Mouse (Mus musculus) MEL (cell line): ENCODE data around the gene Tmem145.

Experiments
- BHLHE40 ChIP-seq: IDR thresholded peaks from 2 replicates; pipeline ENCODE4 v1.6.1; 2012; ENCODE audit warnings: low read depth, mild to moderate bottlenecking, inconsistent platforms, low read length, improper control_type of control experiment, borderline replicate concordance
- CTCF ChIP-seq, 3 experiments: IDR thresholded peaks in 2 of 3; conservative IDR thresholded peaks in 1 of 3; 2 replicates each; pipeline ENCODE4 v1.5.1; 2011 to 2012; ENCODE audit warnings: low read length in 3 of 3, low read depth in 2 of 3, mild to moderate bottlenecking in 2 of 3, improper control_type of control experiment in 1 of 3, inconsistent platforms in 1 of 3, mixed read lengths in 1 of 3, moderate library complexity in 1 of 3; ENCODE audit not compliant: control insufficient read depth in 1 of 3, insufficient read depth in 1 of 3, poor library complexity in 1 of 3, severe bottlenecking in 1 of 3
- EP300 ChIP-seq, 2 experiments: IDR thresholded peaks; 2 replicates each; pipeline ENCODE4 v1.6.1; 2011; ENCODE audit warnings: improper control_type of control experiment in 2 of 2, low read length in 2 of 2, low read depth in 1 of 2, mild to moderate bottlenecking in 1 of 2
- GABPA ChIP-seq: IDR thresholded peaks from 2 replicates; pipeline ENCODE4 v1.6.1; 2012; ENCODE audit warnings: low read depth, mild to moderate bottlenecking, inconsistent platforms, low read length, improper control_type of control experiment, moderate library complexity
- HCFC1 ChIP-seq: IDR thresholded peaks from 2 replicates; pipeline ENCODE4 v1.6.1; 2012; ENCODE audit warnings: low read depth, mild to moderate bottlenecking, inconsistent platforms, low read length, improper control_type of control experiment, moderate library complexity
- JUND ChIP-seq: IDR thresholded peaks from 2 replicates; pipeline ENCODE4 v1.6.1; 2011; ENCODE audit warnings: low read depth, mild to moderate bottlenecking, improper control_type of control experiment, low read length
- MAZ ChIP-seq: IDR thresholded peaks from 2 replicates; pipeline ENCODE4 v1.6.1; 2012; ENCODE audit warnings: low read depth, mild to moderate bottlenecking, inconsistent platforms, low read length, improper control_type of control experiment
- MYC ChIP-seq: IDR thresholded peaks from 2 replicates; pipeline ENCODE4 v1.6.1; 2011; ENCODE audit warnings: low read depth, mild to moderate bottlenecking, low read length, improper control_type of control experiment, moderate library complexity
- NRF1 ChIP-seq: IDR thresholded peaks from 2 replicates; pipeline ENCODE4 v1.6.1; 2014; ENCODE audit warnings: low read depth, mild to moderate bottlenecking, inconsistent platforms, low read length, improper control_type of control experiment, moderate library complexity; ENCODE audit not compliant: poor library complexity, insufficient read depth, severe bottlenecking
- POLR2AphosphoS5 ChIP-seq: IDR thresholded peaks from 2 replicates; pipeline ENCODE4 v1.6.1; 2012; ENCODE audit warnings: low read depth, borderline replicate concordance, mild to moderate bottlenecking, inconsistent platforms, low read length, moderate library complexity, mixed read lengths
- RAD21 ChIP-seq: IDR thresholded peaks from 2 replicates; pipeline ENCODE4 v1.6.1; 2011; ENCODE audit warnings: mild to moderate bottlenecking, low read depth, low read length, improper control_type of control experiment
- ZC3H11A ChIP-seq: IDR thresholded peaks from 2 replicates; pipeline ENCODE4 v1.6.1; 2012; ENCODE audit warnings: low read depth, mild to moderate bottlenecking, inconsistent platforms, low read length, improper control_type of control experiment

DNA sequence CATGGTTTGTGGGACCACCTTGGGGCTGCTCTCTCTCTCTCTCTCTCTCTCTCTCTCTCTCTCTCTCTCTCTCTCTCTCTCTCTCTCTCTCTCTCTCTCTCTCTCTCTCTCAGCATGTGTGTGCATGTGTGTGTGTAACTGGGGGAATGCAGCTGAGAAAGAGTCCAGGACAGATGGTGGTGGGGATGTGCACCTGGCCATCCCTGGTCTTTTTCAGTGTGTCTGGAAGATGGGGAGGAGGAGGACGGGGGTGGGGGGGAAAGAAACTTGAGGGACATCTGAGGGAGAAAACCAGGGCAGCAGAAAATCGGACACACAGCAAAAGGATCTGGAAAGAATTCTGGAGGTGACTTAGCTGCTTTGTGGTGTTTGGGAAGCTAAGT, 699 bp downstream of the Tmem145 start:
- TF ChIP-seq JUND (no peak), NRF1 (no peak), HCFC1 (no peak), RAD21 (no peak), ZC3H11A (no peak), CTCF (IDR thresholded peaks at IDR 0.05 in 2 of 3, conservative IDR thresholded peaks at IDR 0.05 in 1 of 3; ENCODE audit: control insufficient read depth in 1 of 3, insufficient read depth in 1 of 3, low read depth in 2 of 3, low read length in 3 of 3, poor library complexity in 1 of 3, severe bottlenecking in 1 of 3) (no peak), BHLHE40 (no peak), POLR2AphosphoS5 (no peak), MYC (no peak), MAZ (no peak), GABPA (no peak), EP300 (IDR thresholded peaks at IDR 0.05; ENCODE audit: low read depth in 1 of 2, low read length in 2 of 2) (no peak)
